Mouse (Mus musculus): ENCODE measurements at regions not wholly inside any gene's neighbourhood (a gene's known extent, or its start where the extent isn't known, plus 50 kb on each side); places are given as distances from the start of the nearest gene placed in this dataset.

- DNase-seq = no peak
Measured at GRCm38 (mm10) chr13:36807961-36808360, 73.0 kb upstream of the Nrn1 start.

GRCm38 (mm10) chr13:36789360-36789759, 54.4 kb upstream of the Nrn1 start:
- peak; percentile 30 for DNase-seq

Measured in right cerebral cortex, adult 18-20 months (tissue).